Mouse (Mus musculus) midbrain, embryonic 11.5 days (tissue): ENCODE measurements around the gene Tubb4b. TPM values are rescaled to one million over a fixed set of nuclear protein-coding genes. Genes with fewer than 3 reads are reported as not detected.

Source experiments
- ATAC-seq: fragments of 200-750 bp; cut with Nextera tagmentation; 2 replicates; pipeline ENCODE4 v1.8.0; 2017; ENCODE audit warnings: moderate TSS enrichment, moderate library complexity; ENCODE audit not compliant: low FRiP score
- DNase-seq: peaks from one replicate; pipeline ENCODE4 v3.0.0; 2015; ENCODE audit warnings: low spot score; ENCODE audit errors: missing footprints
- H3K27ac ChIP-seq: fragments of 300-500 bp; sonication (generic); 2 replicates; pipeline ENCODE4 v1.5.1; 2014; ENCODE audit warnings: low read depth, low read length
- H3K27me3 ChIP-seq: fragments of 300-500 bp; sonication (generic); 2 replicates; pipeline ENCODE4 v1.6.1; 2014; ENCODE audit warnings: mild to moderate bottlenecking, low read length, moderate library complexity, mixed read lengths; ENCODE audit not compliant: control insufficient read depth, insufficient read depth
- H3K36me3 ChIP-seq: fragments of 300-500 bp; sonication (generic); 2 replicates; pipeline ENCODE4 v1.6.1; 2014; ENCODE audit warnings: mild to moderate bottlenecking, low read length, moderate library complexity, mixed read lengths; ENCODE audit not compliant: control insufficient read depth, insufficient read depth
- H3K4me1 ChIP-seq: fragments of 300-500 bp; sonication (generic); 2 replicates; pipeline ENCODE4 v1.6.1; 2014; ENCODE audit warnings: low read length; ENCODE audit not compliant: control insufficient read depth, insufficient read depth
- H3K4me2 ChIP-seq: fragments of 300-500 bp; sonication (generic); 2 replicates; pipeline ENCODE4 v1.6.1; 2014; ENCODE audit warnings: mild to moderate bottlenecking, moderate library complexity
- H3K4me3 ChIP-seq: fragments of 300-500 bp; sonication (generic); 2 replicates; pipeline ENCODE4 v1.5.1; 2014; ENCODE audit warnings: low read depth, low read length
- H3K9ac ChIP-seq: fragments of 300-500 bp; sonication (generic); 2 replicates; pipeline ENCODE4 v1.6.1; 2014; ENCODE audit warnings: low read length
- H3K9me3 ChIP-seq: fragments of 300-500 bp; sonication (generic); 2 replicates; pipeline ENCODE4 v1.6.1; 2016; ENCODE audit warnings: low read length; ENCODE audit not compliant: control insufficient read depth
- WGBS: fragments of 180-500 bp; shearing (Covaris S2); extraction: QIAGEN DNeasy Blood & Tissue Kit; methylation state at CpG from one replicate; pipeline ENCODE4 v1.1.7; 2014; 5-methylcytosine and 5-hydroxymethylcytosine counted together
- polyA plus RNA-seq: library from polyadenylated mRNA; unstranded; fragments of >200 nt; fragmentation: Nextera tagmentation; extraction: Ambion mirVana; gene quantifications from 2 replicates; pipeline ENCODE4 v1.2.1, GENCODE M21; 2014

Tubb4b gene
- polyA plus RNA-seq, 1 experiment from 2014 or later = 571 TPM

- Histone ChIP-seq H3K9ac (no peak overlapping the region; the same call in 1 of the 2 replicates), H3K36me3 (no peaks in the 10 kb centered on the region), H3K27me3 (no peaks in the 10 kb centered on the region), H3K4me3 (no peak overlapping the region), H3K4me2 (peak overlapping the region; percentile 39), H3K27ac (no peak overlapping the region; the same call in 1 of the 2 replicates), H3K9me3 (no peaks in the 10 kb centered on the region), H3K4me1 (peaks cover 49% of the 10 kb centered on the region)
- ATAC-seq (no peak), DNase-seq (no peak)
- 74% methylated on average over 6 of the region's 6 CpGs for WGBS
Measured at GRCm38 (mm10) chr2:25176573-25176972, 47.9 kb downstream of the Tubb4b start.

GRCm38 (mm10) chr2:25175690-25176078 lies 48.8 kb downstream of the Tubb4b start:
- ATAC-seq (no peak), DNase-seq (peak; percentile 79)
- Histone ChIP-seq H3K36me3 (no peaks in the 10 kb centered on the region), H3K4me1 (peaks cover 49% of the 10 kb centered on the region), H3K4me2 (no peak overlapping the region), H3K9me3 (no peaks in the 10 kb centered on the region), H3K27me3 (no peaks in the 10 kb centered on the region), H3K27ac (no peak overlapping the region), H3K9ac (no peak overlapping the region; the same call in 1 of the 2 replicates), H3K4me3 (no peak overlapping the region)
- 80% methylated on average over 4 of the region's 4 CpGs for WGBS

DNA sequence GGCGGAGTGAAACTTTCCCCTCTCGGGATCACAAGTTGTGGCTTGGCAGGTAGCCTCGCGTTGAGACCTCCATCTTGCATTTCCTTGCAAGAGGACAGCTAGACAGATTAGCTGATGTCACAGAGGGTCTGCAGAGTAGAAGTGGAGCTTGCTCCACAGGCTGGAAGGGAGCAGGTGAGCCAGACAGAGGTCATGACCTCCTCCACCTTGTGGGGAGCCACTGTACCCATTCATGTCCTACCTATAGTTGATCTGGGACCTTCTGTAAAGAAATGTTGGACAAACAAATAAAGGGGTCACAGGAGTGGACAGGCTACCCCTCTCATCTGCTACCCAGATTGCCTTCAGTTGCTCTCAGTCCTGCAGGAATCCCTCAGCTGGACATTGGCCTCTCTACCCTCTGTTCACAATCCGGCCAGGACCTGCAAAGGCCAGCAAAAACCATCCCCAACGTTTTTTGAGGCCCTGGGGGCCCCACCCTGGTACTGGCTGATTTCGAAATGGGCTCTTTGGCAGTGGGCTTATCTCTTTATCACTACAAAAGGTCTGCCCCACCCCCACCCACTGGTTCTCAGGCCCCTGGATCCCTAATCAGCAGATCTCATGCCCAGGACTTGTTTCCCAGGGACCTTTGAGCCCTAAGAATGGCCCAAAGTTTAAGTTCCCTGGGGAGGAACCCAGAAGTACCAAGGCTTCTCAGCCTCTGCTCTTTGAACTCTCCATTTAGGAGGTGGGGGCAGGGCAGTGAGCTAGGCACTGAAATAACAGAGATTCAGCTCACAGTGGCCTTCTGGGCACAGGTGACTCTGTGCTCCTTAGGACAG lies 49.4 kb downstream of the Tubb4b start:
- WGBS = 47% methylated on average over 7 of the region's 7 CpGs
- Histone ChIP-seq H3K4me2 (no peak overlapping the region), H3K27me3 (no peaks in the 10 kb centered on the region), H3K9ac (no peak overlapping the region; the same call in 1 of the 2 replicates), H3K4me1 (peaks cover 52% of the 10 kb centered on the region), H3K36me3 (no peaks in the 10 kb centered on the region), H3K9me3 (no peaks in the 10 kb centered on the region), H3K27ac (no peak overlapping the region), H3K4me3 (no peak overlapping the region)
- DNase-seq (peak; percentile 75), ATAC-seq (no peak)

DNA sequence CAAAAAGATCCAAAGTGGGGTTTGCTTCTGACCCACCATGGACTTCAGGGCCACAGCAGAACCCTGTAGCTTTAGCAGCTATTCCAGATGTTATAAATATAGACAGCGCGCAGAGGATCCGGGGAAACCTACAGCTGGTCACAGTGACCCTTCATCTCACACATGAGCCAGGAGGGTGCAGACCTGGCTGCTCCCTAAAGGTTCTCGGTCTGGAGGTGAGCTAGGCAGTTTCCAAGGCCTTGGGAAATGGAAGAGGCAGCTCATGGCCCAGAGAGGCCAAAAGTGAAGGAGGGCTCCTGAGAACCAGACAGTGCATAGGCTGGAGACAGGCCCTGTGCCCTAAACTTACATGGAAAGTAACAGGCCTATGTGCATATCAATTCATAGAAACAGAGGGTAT lies 50.7 kb downstream of the Tubb4b start:
- 96% methylated on average over 4 of the region's 4 CpGs for WGBS
- Histone ChIP-seq H3K27me3 (no peaks in the 10 kb centered on the region), H3K9ac (no peak overlapping the region), H3K4me1 (peaks cover 51% of the 10 kb centered on the region), H3K27ac (no peak overlapping the region), H3K4me3 (no peak overlapping the region), H3K36me3 (no peaks in the 10 kb centered on the region), H3K9me3 (no peaks in the 10 kb centered on the region), H3K4me2 (no peak overlapping the region)
- no peak for DNase-seq
- ATAC-seq = no peak

- Histone ChIP-seq H3K27ac (no peak overlapping the region), H3K4me3 (no peak overlapping the region), H3K4me1 (peaks cover 50% of the 10 kb centered on the region), H3K9ac (no peak overlapping the region), H3K9me3 (no peaks in the 10 kb centered on the region), H3K27me3 (no peaks in the 10 kb centered on the region), H3K36me3 (no peaks in the 10 kb centered on the region), H3K4me2 (no peak overlapping the region)
- DNase-seq (peak; percentile 81), ATAC-seq (no peak)
- WGBS = 72% methylated on average over 8 of the region's 8 CpGs
Measured at GRCm38 (mm10) chr2:25172629-25173028, 51.9 kb downstream of the Tubb4b start.

Other genes starting within 250 kb of the Tubb4b start
- gene Mrpl41, start 249.6 kb downstream of the Tubb4b start, polyA plus RNA-seq = 154 and 163 TPM in 2 replicates
- gene Pnpla7, start 248.7 kb downstream of the Tubb4b start, polyA plus RNA-seq = 3.1 and 4.5 TPM in 2 replicates
- 34.2 and 34.7 TPM in 2 replicates for gene Nsmf, start 170.3 kb downstream of the Tubb4b start, polyA plus RNA-seq
- not detected in 2 replicates for gene Entpd8, start 144.4 kb downstream of the Tubb4b start, polyA plus RNA-seq
- not detected in 2 replicates for gene Noxa1, start 129.6 kb downstream of the Tubb4b start, polyA plus RNA-seq
- 60.3 and 63.9 TPM in 2 replicates for gene Nrarp, start 43.9 kb downstream of the Tubb4b start, polyA plus RNA-seq
- 1.4 and 1.5 TPM in 2 replicates for gene Tor4a, start 27.8 kb downstream of the Tubb4b start, polyA plus RNA-seq
- 96.4 and 102 TPM in 2 replicates for gene Nelfb, start 13.2 kb downstream of the Tubb4b start, polyA plus RNA-seq
- not detected in 2 replicates for gene Stpg3, start 10.1 kb downstream of the Tubb4b start, polyA plus RNA-seq
- 0.94 TPM in 1 of 2 replicates, not detected in the other for gene Fam166a, start 6.0 kb downstream of the Tubb4b start, polyA plus RNA-seq
- gene Slc34a3, start 9.7 kb upstream of the Tubb4b start, polyA plus RNA-seq = not detected in 2 replicates
- not detected in 2 replicates for gene Rnf224, start 12.1 kb upstream of the Tubb4b start, polyA plus RNA-seq
- gene Rnf208, start 17.6 kb upstream of the Tubb4b start, polyA plus RNA-seq = 24.4 and 26.9 TPM in 2 replicates
- 0.32 TPM in 1 of 2 replicates, not detected in the other for gene Cysrt1, start 17.8 kb upstream of the Tubb4b start, polyA plus RNA-seq
- gene AL732309.1, start 22.2 kb upstream of the Tubb4b start, polyA plus RNA-seq = 3.3 and 4.1 TPM in 2 replicates
- 14.7 and 16.0 TPM in 2 replicates for gene Tmem203, start 30.7 kb upstream of the Tubb4b start, polyA plus RNA-seq
- 2.4 and 4.5 TPM in 2 replicates for gene Tprn, start 37.9 kb upstream of the Tubb4b start, polyA plus RNA-seq
- 240 and 247 TPM in 2 replicates for gene Ssna1, start 47.7 kb upstream of the Tubb4b start, polyA plus RNA-seq
- gene Anapc2, start 47.8 kb upstream of the Tubb4b start, polyA plus RNA-seq = 105 and 117 TPM in 2 replicates
- gene Tmem210, start 63.4 kb upstream of the Tubb4b start, polyA plus RNA-seq = not detected in 2 replicates
- gene Lrrc26, start 65.2 kb upstream of the Tubb4b start, polyA plus RNA-seq = not detected in 2 replicates
- gene Grin1, start 94.5 kb upstream of the Tubb4b start, polyA plus RNA-seq = 2.4 and 2.6 TPM in 2 replicates
- gene Man1b1, start 107.6 kb upstream of the Tubb4b start, polyA plus RNA-seq = 87.2 and 88.1 TPM in 2 replicates
- 15.9 and 16.0 TPM in 2 replicates for gene Dpp7, start 131.7 kb upstream of the Tubb4b start, polyA plus RNA-seq
- 3.4 and 6.7 TPM in 2 replicates for gene Uap1l1, start 141.0 kb upstream of the Tubb4b start, polyA plus RNA-seq
- 47.9 and 53.3 TPM in 2 replicates for gene Sapcd2, start 147.6 kb upstream of the Tubb4b start, polyA plus RNA-seq
- 0.12 and 0.23 TPM in 2 replicates for gene Entpd2, start 171.2 kb upstream of the Tubb4b start, polyA plus RNA-seq
- gene Npdc1, start 174.6 kb upstream of the Tubb4b start, polyA plus RNA-seq = 101 and 106 TPM in 2 replicates
- gene Fut7, start 198.6 kb upstream of the Tubb4b start, polyA plus RNA-seq = not detected in 2 replicates
- 5.2 and 5.4 TPM in 2 replicates for gene Abca2, start 204.0 kb upstream of the Tubb4b start, polyA plus RNA-seq
- gene Clic3, start 232.1 kb upstream of the Tubb4b start, polyA plus RNA-seq = 0.18 and 0.25 TPM in 2 replicates
- 21.9 and 23.2 TPM in 2 replicates for gene Paxx, start 236.4 kb upstream of the Tubb4b start, polyA plus RNA-seq
- gene Ptgds, start 245.3 kb upstream of the Tubb4b start, polyA plus RNA-seq = 0.26 TPM in 1 of 2 replicates, not detected in the other